Mouse (Mus musculus): Measurements from ENCODE around the gene Ski. TPM values are rescaled to one million over a fixed set of nuclear protein-coding genes. Genes with fewer than 3 reads are reported as not detected.
A peak's percentile ranks its signal among the peaks of the same experiment; 100 is the strongest.

The Ski gene
- polyA plus RNA-seq, 1 experiment from 2014 or later = 59.8 TPM

- DNase-seq (ENCODE audit: low read depth, low spot score) (peak; percentile 88), ATAC-seq (peak; percentile 64)
- no peak for TF ChIP-seq CTCF (IDR thresholded peaks at IDR 0.05)
- no peaks in the 10 kb centered on the region for H3K27me3 ChIP-seq
- in situ Hi-C loops (cut with MboI; ENCODE audit: low pct_unique_long_range_greater_than_20kb) = loop anchor here (5.0 kb wide), 2 partner anchors 44 to 79 kb away; no protein-coding TSS in a partner anchor
- ChIA-PET POLR2A (interaction anchor here (0.7 to 1.5 kb wide), 3 partner anchors 9 to 121 kb away, joined by 3 to 6 read pairs (median 5); no protein-coding TSS in a partner anchor), CTCF (no interaction called here)
Measured at GRCm38 (mm10) chr4:155215773-155216630, 6.4 kb downstream of the Ski start.

- DNase-seq (ENCODE audit: low read depth, low spot score) (no peak), ATAC-seq (no peak)
- H3K27me3 ChIP-seq = no peaks in the 10 kb centered on the region
- no peak for TF ChIP-seq CTCF (IDR thresholded peaks at IDR 0.05)
- ChIA-PET POLR2A (no interaction called here), CTCF (no interaction called here)
- in situ Hi-C loops (cut with MboI; ENCODE audit: low pct_unique_long_range_greater_than_20kb) = loop anchor here (5.0 kb wide), 2 partner anchors 43 to 78 kb away; no protein-coding TSS in a partner anchor
Measured at GRCm38 (mm10) chr4:155215203-155215602, 7.2 kb downstream of the Ski start.

- ChIA-PET CTCF (no interaction called here), POLR2A (no interaction called here)
- no peak for ATAC-seq
- no peak for DNase-seq (ENCODE audit: low read depth, low spot score)
- TF ChIP-seq CTCF (IDR thresholded peaks at IDR 0.05) = no peak
- in situ Hi-C loops (cut with MboI; ENCODE audit: low pct_unique_long_range_greater_than_20kb) = loop anchor here (5.0 kb wide), 2 partner anchors 42 to 77 kb away; no protein-coding TSS in a partner anchor
- no peaks in the 10 kb centered on the region for H3K27me3 ChIP-seq
Measured at GRCm38 (mm10) chr4:155214793-155215192, 7.6 kb downstream of the Ski start.

- ChIA-PET POLR2A (no interaction called here), CTCF (no interaction called here)
- ATAC-seq (no peak), DNase-seq (ENCODE audit: low read depth, low spot score) (no peak)
- no peaks in the 10 kb centered on the region for H3K27me3 ChIP-seq
- in situ Hi-C loops (cut with MboI; ENCODE audit: low pct_unique_long_range_greater_than_20kb) = no loop called here
- TF ChIP-seq CTCF (IDR thresholded peaks at IDR 0.05) = no peak
Measured at GRCm38 (mm10) chr4:155214188-155214587, 8.2 kb downstream of the Ski start.

- in situ Hi-C loops (cut with MboI; ENCODE audit: low pct_unique_long_range_greater_than_20kb) = no loop called here
- ATAC-seq = no peak
- no peaks in the 10 kb centered on the region for H3K27me3 ChIP-seq
- POLR2A ChIA-PET = no interaction called here
- TF ChIP-seq CTCF (IDR thresholded peaks at IDR 0.05) = no peak
- CTCF ChIA-PET = no interaction called here
- no peak for DNase-seq (ENCODE audit: low read depth, low spot score)
Measured at GRCm38 (mm10) chr4:155213752-155214054, 8.7 kb downstream of the Ski start.

GRCm38 (mm10) chr4:155213052-155213751 is 9.2 kb downstream of the Ski start:
- ChIA-PET CTCF (no interaction called here), POLR2A (interaction anchor here (0.8 kb wide), 1 partner anchor 36 kb away, joined by 3 read pairs; the partner anchor contains the start of gene Faap20)
- H3K27me3 ChIP-seq = no peaks in the 10 kb centered on the region
- ATAC-seq (no peak), DNase-seq (ENCODE audit: low read depth, low spot score) (no peak)
- TF ChIP-seq CTCF (IDR thresholded peaks at IDR 0.05) = no peak
- in situ Hi-C loops (cut with MboI; ENCODE audit: low pct_unique_long_range_greater_than_20kb) = no loop called here

- no peaks in the 10 kb centered on the region for H3K27me3 ChIP-seq
- no peak for TF ChIP-seq CTCF (IDR thresholded peaks at IDR 0.05)
- ChIA-PET POLR2A (no interaction called here), CTCF (no interaction called here)
- ATAC-seq (no peak), DNase-seq (ENCODE audit: low read depth, low spot score) (no peak)
- in situ Hi-C loops (cut with MboI; ENCODE audit: low pct_unique_long_range_greater_than_20kb) = no loop called here
Measured at GRCm38 (mm10) chr4:155209494-155209893, 12.9 kb downstream of the Ski start.

GRCm38 (mm10) chr4:155209079-155209478 is 13.3 kb downstream of the Ski start:
- H3K27me3 ChIP-seq = no peaks in the 10 kb centered on the region
- CTCF ChIA-PET = no interaction called here
- DNase-seq (ENCODE audit: low read depth, low spot score) (no peak), ATAC-seq (no peak)
- TF ChIP-seq CTCF (IDR thresholded peaks at IDR 0.05) = no peak
- in situ Hi-C loops (cut with MboI; ENCODE audit: low pct_unique_long_range_greater_than_20kb) = no loop called here
- POLR2A ChIA-PET = no interaction called here

- CTCF ChIA-PET = no interaction called here
- TF ChIP-seq CTCF (IDR thresholded peaks at IDR 0.05) = no peak
- ATAC-seq (no peak), DNase-seq (ENCODE audit: low read depth, low spot score) (no peak)
- POLR2A ChIA-PET = no interaction called here
- in situ Hi-C loops (cut with MboI; ENCODE audit: low pct_unique_long_range_greater_than_20kb) = no loop called here
- H3K27me3 ChIP-seq = no peaks in the 10 kb centered on the region
Measured at GRCm38 (mm10) chr4:155208613-155209012, 13.8 kb downstream of the Ski start.

- ChIA-PET POLR2A (interaction anchor here (1.5 kb wide), 1 partner anchor 9 kb away, joined by 5 read pairs; no protein-coding TSS in a partner anchor), CTCF (interaction anchor here (1.2 kb wide), 1 partner anchor 18 kb away, joined by 3 read pairs; no protein-coding TSS in a partner anchor)
- ATAC-seq = no peak
- H3K27me3 ChIP-seq = no peaks in the 10 kb centered on the region
- in situ Hi-C loops (cut with MboI; ENCODE audit: low pct_unique_long_range_greater_than_20kb) = no loop called here
- no peak for DNase-seq (ENCODE audit: low read depth, low spot score)
- TF ChIP-seq CTCF (IDR thresholded peaks at IDR 0.05) = no peak
Measured at GRCm38 (mm10) chr4:155207841-155208240, 14.6 kb downstream of the Ski start.

GRCm38 (mm10) chr4:155206498-155206897 is 15.9 kb downstream of the Ski start:
- ChIA-PET CTCF (interaction anchor here (1.0 kb wide), 1 partner anchor 27 kb away, joined by 3 read pairs; no protein-coding TSS in a partner anchor), POLR2A (interaction anchor here (1.5 kb wide), 1 partner anchor 10 kb away, joined by 5 read pairs; no protein-coding TSS in a partner anchor)
- in situ Hi-C loops (cut with MboI; ENCODE audit: low pct_unique_long_range_greater_than_20kb) = no loop called here
- no peak for DNase-seq (ENCODE audit: low read depth, low spot score)
- H3K27me3 ChIP-seq = no peaks in the 10 kb centered on the region
- no peak for TF ChIP-seq CTCF (IDR thresholded peaks at IDR 0.05)
- no peak for ATAC-seq

Data from Patski (cell line).